Mouse (Mus musculus) limb, embryonic 12.5 days (tissue): Measurements from ENCODE around the gene Wrap53. TPM values are rescaled to one million over a fixed set of nuclear protein-coding genes. Genes with fewer than 3 reads are reported as not detected.

Experiments
- polyA plus RNA-seq: library from polyadenylated mRNA; unstranded; fragments of >200 nt; fragmentation: Nextera tagmentation; extraction: Ambion mirVana; gene quantifications from 2 replicates; pipeline ENCODE4 v1.2.1, GENCODE M21; 2016

Gene Wrap53
- polyA plus RNA-seq, 1 experiment from 2014 or later: 39.0 TPM

Other genes starting within 250 kb of the Wrap53 start
- 23.7 and 28.2 TPM in 2 replicates for gene Rnf227, start 239.8 kb downstream of the Wrap53 start, polyA plus RNA-seq
- gene Chd3, start 210.8 kb downstream of the Wrap53 start, polyA plus RNA-seq: 121 and 124 TPM in 2 replicates
- gene Naa38, start 184.8 kb downstream of the Wrap53 start, polyA plus RNA-seq: 126 and 136 TPM in 2 replicates
- gene Cyb5d1, start 184.6 kb downstream of the Wrap53 start, polyA plus RNA-seq: 42.5 and 42.6 TPM in 2 replicates
- gene Tmem88, start 182.0 kb downstream of the Wrap53 start, polyA plus RNA-seq: 24.2 and 25.4 TPM in 2 replicates
- 45.4 and 49.1 TPM in 2 replicates for gene Kdm6b, start 166.6 kb downstream of the Wrap53 start, polyA plus RNA-seq
- gene Dnah2, start 31.1 kb downstream of the Wrap53 start, polyA plus RNA-seq: 1.9 and 3.3 TPM in 2 replicates
- 53.3 and 54.3 TPM in 2 replicates for gene Efnb3, start 20.1 kb downstream of the Wrap53 start, polyA plus RNA-seq
- gene Trp53, start 104 bp upstream of the Wrap53 start, polyA plus RNA-seq: 175 and 180 TPM in 2 replicates
- 3.0 and 4.8 TPM in 2 replicates for gene Atp1b2, start 25.7 kb upstream of the Wrap53 start, polyA plus RNA-seq
- not detected in 2 replicates for gene Shbg, start 37.6 kb upstream of the Wrap53 start, polyA plus RNA-seq
- gene Sat2, start 41.8 kb upstream of the Wrap53 start, polyA plus RNA-seq: 24.3 and 25.8 TPM in 2 replicates
- gene Fxr2, start 52.7 kb upstream of the Wrap53 start, polyA plus RNA-seq: 56.0 and 63.9 TPM in 2 replicates
- 0.68 TPM in 1 of 2 replicates, not detected in the other for gene Sox15, start 75.1 kb upstream of the Wrap53 start, polyA plus RNA-seq
- gene Mpdu1, start 82.4 kb upstream of the Wrap53 start, polyA plus RNA-seq: 62.6 and 64.3 TPM in 2 replicates
- 5.9 and 8.0 TPM in 2 replicates for gene Cd68, start 85.9 kb upstream of the Wrap53 start, polyA plus RNA-seq
- 569 and 701 TPM in 2 replicates for gene Eif4a1, start 92.2 kb upstream of the Wrap53 start, polyA plus RNA-seq
- 132 and 140 TPM in 2 replicates for gene Senp3, start 101.8 kb upstream of the Wrap53 start, polyA plus RNA-seq
- 0.58 and 1.0 TPM in 2 replicates for gene Tnfsf13, start 105.5 kb upstream of the Wrap53 start, polyA plus RNA-seq
- gene Tnfsf12, start 115.6 kb upstream of the Wrap53 start, polyA plus RNA-seq: 2.2 and 3.7 TPM in 2 replicates
- 1.7 TPM in 2 replicates for gene Tnfsfm13, start 115.8 kb upstream of the Wrap53 start, polyA plus RNA-seq
- gene Polr2a, start 178.4 kb upstream of the Wrap53 start, polyA plus RNA-seq: 27.2 and 38.1 TPM in 2 replicates
- 0.13 and 0.18 TPM in 2 replicates for gene Slc35g3, start 181.7 kb upstream of the Wrap53 start, polyA plus RNA-seq
- gene Zbtb4, start 185.7 kb upstream of the Wrap53 start, polyA plus RNA-seq: 1.9 and 2.4 TPM in 2 replicates
- gene Chrnb1, start 215.7 kb upstream of the Wrap53 start, polyA plus RNA-seq: 15.4 and 17.1 TPM in 2 replicates
- 1.2 and 1.5 TPM in 2 replicates for gene Fgf11, start 221.6 kb upstream of the Wrap53 start, polyA plus RNA-seq
- 1.6 and 1.8 TPM in 2 replicates for gene Tmem102, start 225.4 kb upstream of the Wrap53 start, polyA plus RNA-seq
- not detected in 2 replicates for gene Gm39566, start 235.0 kb upstream of the Wrap53 start, polyA plus RNA-seq
- not detected in 2 replicates for gene Spem2, start 238.2 kb upstream of the Wrap53 start, polyA plus RNA-seq
- 0.20 TPM in 1 of 2 replicates, not detected in the other for gene Spem1, start 241.9 kb upstream of the Wrap53 start, polyA plus RNA-seq